Mouse (Mus musculus) testis, postnatal 10 days (tissue): ENCODE data around the gene Tmem230.
"Not testable (repeated sequence)": the region's sequence is repeated elsewhere in the genome, so short reads cannot be mapped to it uniquely, and the experiment has no call there.

Experiments
- DNase-seq: peaks from one replicate; pipeline ENCODE4 v3.0.0; 2021; ENCODE audit warnings: low spot score

Gene Tmem230

GRCm38 (mm10) chr2:132272694-132273389, 25.2 kb upstream of the Tmem230 start:
- DNase-seq, result no peak

GRCm38 (mm10) chr2:132270331-132270951, 22.8 kb upstream of the Tmem230 start:
- no peak for DNase-seq

- DNase-seq, result no peak
These were observed 21.6 kb upstream of the Tmem230 start for GRCm38 (mm10) chr2:132269217-132269616.

GRCm38 (mm10) chr2:132266086-132266485, 18.5 kb upstream of the Tmem230 start:
- DNase-seq, result no peak

- DNase-seq, result no peak
These were observed 17.6 kb upstream of the Tmem230 start for GRCm38 (mm10) chr2:132265196-132265595.

GRCm38 (mm10) chr2:132264266-132264710, 16.7 kb upstream of the Tmem230 start:
- DNase-seq, result no peak

GRCm38 (mm10) chr2:132263421-132264265, 16.0 kb upstream of the Tmem230 start:
- no peak for DNase-seq

GRCm38 (mm10) chr2:132262879-132263398, 15.3 kb upstream of the Tmem230 start, which contains the start of gene Cds2:
Gene Cds2, plus strand, starts transcription at chr2:132263148.
- peak; percentile 99 for DNase-seq

- DNase-seq, result no peak
These were observed 14.6 kb upstream of the Tmem230 start for GRCm38 (mm10) chr2:132262175-132262574.

- no peak for DNase-seq
These were observed 13.0 kb upstream of the Tmem230 start for GRCm38 (mm10) chr2:132260601-132261000.

- no peak for DNase-seq
These were observed 9.9 kb upstream of the Tmem230 start for GRCm38 (mm10) chr2:132257350-132258068.

GRCm38 (mm10) chr2:132253603-132254002, 6.0 kb upstream of the Tmem230 start:
- DNase-seq, result no peak

GRCm38 (mm10) chr2:132252542-132253528, 5.2 kb upstream of the Tmem230 start, which contains the start of gene Pcna:
Gene Pcna, minus strand, starts transcription at chr2:132253314.
- peak; percentile 96 for DNase-seq

GRCm38 (mm10) chr2:132251911-132252310, 4.3 kb upstream of the Tmem230 start:
- no peak for DNase-seq

- DNase-seq, result no peak
These were observed 4.2 kb downstream of the Tmem230 start for GRCm38 (mm10) chr2:132243370-132243769.

GRCm38 (mm10) chr2:132240457-132240856, 7.2 kb downstream of the Tmem230 start:
- DNase-seq, result peak; percentile 84

- not testable (repeated sequence) for DNase-seq
These were observed 8.2 kb downstream of the Tmem230 start for GRCm38 (mm10) chr2:132239434-132239833.

GRCm38 (mm10) chr2:132235975-132236374, 11.6 kb downstream of the Tmem230 start:
- DNase-seq, result no peak

- no peak for DNase-seq
These were observed 12.3 kb downstream of the Tmem230 start for GRCm38 (mm10) chr2:132235291-132235690.
